9 mouse cellular contexts compared by ENCODE assay signal in genomic region chr6:129543709-129544606, GRCm38 (mm10). TPM values are rescaled to one million over a fixed set of nuclear protein-coding genes. Genes with fewer than 3 reads are reported as not detected.
DNase-seq lines count a peak whose midpoint lies in the region; ATAC-seq lines count a peak whose summit lies in the region.
"Had no signal": no experiment of that assay in that cellular context is flagged by ENCODE, and none has a peak within 500 bp of the region (broad histone marks: within the 10 kb centered on the region; RNA-seq: fewer than 3 reads in every experiment).

No protein-coding gene starts in this region.

- H3K9ac ChIP-seq in midbrain, embryonic 13.5 days (replicated peaks), result no peak overlapping the region

- peak; percentile 55 for DNase-seq in A20 (ENCODE audit: low read depth, low spot score)
- DNase-seq in T-cell, adult 2 months (ENCODE audit: low spot score), result peak; percentile 7
- peak; percentile 20 to 49 for DNase-seq in gastrocnemius, adult 8-10 months (ENCODE audit: low spot score in 2 of 2)
- DNase-seq in kidney, adult 11 months, result peak; percentile 67
- peak; percentile 53 for DNase-seq in limb, embryonic 10.5 days (ENCODE audit: low spot score)
- peak; percentile 44 to 74 for DNase-seq in spleen, postnatal 4 days (ENCODE audit: low spot score in 2 of 2)

- peak; percentile 75 for ATAC-seq in common myeloid progenitor, adult 5-6 weeks (replicated peaks; ENCODE audit: low read depth, poor library complexity, severe bottlenecking)
- peak; percentile 81 for ATAC-seq in midbrain, embryonic 13.5 days

- peaks cover 31% of the 10 kb centered on the region for H3K36me3 ChIP-seq in limb, embryonic 10.5 days
- peaks cover 36% of the 10 kb centered on the region for H3K36me3 ChIP-seq in midbrain, embryonic 13.5 days

- H3K27ac ChIP-seq in limb, embryonic 10.5 days, result no peak overlapping the region
- no peak overlapping the region for H3K27ac ChIP-seq in midbrain, embryonic 13.5 days

- WGBS in limb, embryonic 10.5 days, result 73% methylated on average over 6 of the region's 6 CpGs
- 62% methylated on average over 6 of the region's 6 CpGs for WGBS in midbrain, embryonic 13.5 days

- no peaks in the 10 kb centered on the region for H3K27me3 ChIP-seq in limb, embryonic 10.5 days (ENCODE audit: low read depth, poor library complexity, severe bottlenecking)
- H3K27me3 ChIP-seq in midbrain, embryonic 13.5 days, result no peaks in the 10 kb centered on the region

- H3K4me2 ChIP-seq in midbrain, embryonic 13.5 days (replicated peaks), result no peak overlapping the region

- H3K4me3 ChIP-seq in limb, embryonic 10.5 days, result no peak overlapping the region
- no peak overlapping the region for H3K4me3 ChIP-seq in midbrain, embryonic 13.5 days (replicated peaks)

- H3K9me3 ChIP-seq in limb, embryonic 10.5 days (replicated peaks), result no peaks in the 10 kb centered on the region
- H3K9me3 ChIP-seq in midbrain, embryonic 13.5 days, result no peaks in the 10 kb centered on the region

- H3K4me1 ChIP-seq in limb, embryonic 10.5 days, result no peaks in the 10 kb centered on the region
- peaks cover 9% of the 10 kb centered on the region for H3K4me1 ChIP-seq in midbrain, embryonic 13.5 days (replicated peaks)

RNA-seq across cellular contexts. Expression of gene Gabarapl1, which starts 11.0 kb away (rescaled TPM):
- total RNA-seq in common myeloid progenitor, adult 5-6 weeks (2017), result 90.8 and 91.1 TPM in 2 replicates
- total RNA-seq in gastrocnemius, adult 8-10 months (2022), result 10 to 100 TPM; 69.2 to 94.1 (median 86.7) TPM
- polyA plus RNA-seq in limb, embryonic 10.5 days (2016; fragmentation: Nextera tagmentation; extraction: Ambion mirVana), result 34.2 and 35.7 TPM in 2 replicates
- 159 and 164 TPM in 2 replicates for polyA plus RNA-seq in midbrain, embryonic 13.5 days (2015; fragmentation: Nextera tagmentation; extraction: Ambion mirVana)

RNA-seq across cellular contexts. Expression of gene Tmem52b, which starts 31.6 kb away (rescaled TPM):
- 0.18 TPM in 1 of 2 replicates, not detected in the other for total RNA-seq in common myeloid progenitor, adult 5-6 weeks (2017)
- not detected for total RNA-seq in gastrocnemius, adult 8-10 months (2022)
- not detected in 2 replicates for polyA plus RNA-seq in limb, embryonic 10.5 days (2016; fragmentation: Nextera tagmentation; extraction: Ambion mirVana)
- not detected in 2 replicates for polyA plus RNA-seq in midbrain, embryonic 13.5 days (2015; fragmentation: Nextera tagmentation; extraction: Ambion mirVana)
- polyA plus RNA-seq: frontal cortex, adult 2 months had no signal

RNA-seq across cellular contexts. Expression of gene Klre1, which starts 33.7 kb away (rescaled TPM):
- total RNA-seq in common myeloid progenitor, adult 5-6 weeks (2017), result 2.0 TPM in 1 of 2 replicates, not detected in the other
- not detected for total RNA-seq in gastrocnemius, adult 8-10 months (2022)
- polyA plus RNA-seq in limb, embryonic 10.5 days (2016; fragmentation: Nextera tagmentation; extraction: Ambion mirVana), result not detected in 2 replicates
- polyA plus RNA-seq in midbrain, embryonic 13.5 days (2015; fragmentation: Nextera tagmentation; extraction: Ambion mirVana), result not detected in 2 replicates

RNA-seq across cellular contexts. Expression of gene Olr1, which starts 37.0 kb away (rescaled TPM):
- 0.82 and 1.1 TPM in 2 replicates for total RNA-seq in common myeloid progenitor, adult 5-6 weeks (2017)
- under 1 TPM in 1 of 4 experiments, not detected in 3; 0.48 TPM for total RNA-seq in gastrocnemius, adult 8-10 months (2022)
- polyA plus RNA-seq in limb, embryonic 10.5 days (2016; fragmentation: Nextera tagmentation; extraction: Ambion mirVana), result 0.16 TPM in 1 of 2 replicates, not detected in the other
- polyA plus RNA-seq in midbrain, embryonic 13.5 days (2015; fragmentation: Nextera tagmentation; extraction: Ambion mirVana), result not detected in 2 replicates

RNA-seq across cellular contexts. Expression of gene Klrd1, which starts 47.6 kb away (rescaled TPM):
- 2.8 and 7.4 TPM in 2 replicates for total RNA-seq in common myeloid progenitor, adult 5-6 weeks (2017)
- total RNA-seq in gastrocnemius, adult 8-10 months (2022), result not detected
- polyA plus RNA-seq in limb, embryonic 10.5 days (2016; fragmentation: Nextera tagmentation; extraction: Ambion mirVana), result not detected in 2 replicates
- polyA plus RNA-seq in midbrain, embryonic 13.5 days (2015; fragmentation: Nextera tagmentation; extraction: Ambion mirVana), result not detected in 2 replicates

Comparison
In these comparisons a context has a peak if more than half of its experiments do, and no peak if none do; other contexts are left out.
1. DNase-seq: peak in every context shown above with its lines; median percentile 67 in kidney, adult 11 months; 59 in spleen, postnatal 4 days; 55 in A20; 53 in limb, embryonic 10.5 days; 34 in gastrocnemius, adult 8-10 months; 7 in T-cell, adult 2 months.